Mouse (Mus musculus) cerebellum, adult 2 months (tissue): ENCODE results near the gene Il4ra.

Source experiments
- CTCF ChIP-seq: fragments of 200-500 bp; IDR thresholded peaks from 2 replicates; pipeline ENCODE4 v1.5.1; 2011; ENCODE audit warnings: low read depth, mild to moderate bottlenecking, control low read depth, low read length, moderate library complexity, borderline replicate concordance; ENCODE audit not compliant: insufficient read depth
- POLR2A ChIP-seq: fragments of 200-500 bp; IDR thresholded peaks from 2 replicates; pipeline ENCODE4 v1.6.1; 2011; ENCODE audit warnings: low read length, control low read depth, borderline replicate concordance; ENCODE audit not compliant: insufficient read depth

- TF ChIP-seq CTCF: no peak
- TF ChIP-seq POLR2A: no peak
These were observed 14.5 kb downstream of the Il4ra start for GRCm38 (mm10) chr7:125566420-125566819.
